Mouse (Mus musculus): ENCODE measurements around the gene 9330182L06Rik.

GRCm38 (mm10) chr5:9427165-9427564 lies 161.2 kb downstream of the 9330182L06Rik start:
- TF ChIP-seq CTCF (IDR thresholded peaks at IDR 0.05; ENCODE audit: borderline replicate concordance, insufficient read depth, low read length) (no peak), POLR2A (IDR thresholded peaks at IDR 0.05; ENCODE audit: low read depth, low read length) (no peak)
